Mouse (Mus musculus): ENCODE data around the gene Sphk1. TPM values are rescaled to one million over a fixed set of nuclear protein-coding genes. Genes with fewer than 3 reads are reported as not detected.
A peak's percentile ranks its signal among the peaks of the same experiment; 100 is the strongest.

The Sphk1 gene
- total and polyA plus RNA-seq, 3 experiments = 53.5 to 127 TPM; not detected in 1

DNA sequence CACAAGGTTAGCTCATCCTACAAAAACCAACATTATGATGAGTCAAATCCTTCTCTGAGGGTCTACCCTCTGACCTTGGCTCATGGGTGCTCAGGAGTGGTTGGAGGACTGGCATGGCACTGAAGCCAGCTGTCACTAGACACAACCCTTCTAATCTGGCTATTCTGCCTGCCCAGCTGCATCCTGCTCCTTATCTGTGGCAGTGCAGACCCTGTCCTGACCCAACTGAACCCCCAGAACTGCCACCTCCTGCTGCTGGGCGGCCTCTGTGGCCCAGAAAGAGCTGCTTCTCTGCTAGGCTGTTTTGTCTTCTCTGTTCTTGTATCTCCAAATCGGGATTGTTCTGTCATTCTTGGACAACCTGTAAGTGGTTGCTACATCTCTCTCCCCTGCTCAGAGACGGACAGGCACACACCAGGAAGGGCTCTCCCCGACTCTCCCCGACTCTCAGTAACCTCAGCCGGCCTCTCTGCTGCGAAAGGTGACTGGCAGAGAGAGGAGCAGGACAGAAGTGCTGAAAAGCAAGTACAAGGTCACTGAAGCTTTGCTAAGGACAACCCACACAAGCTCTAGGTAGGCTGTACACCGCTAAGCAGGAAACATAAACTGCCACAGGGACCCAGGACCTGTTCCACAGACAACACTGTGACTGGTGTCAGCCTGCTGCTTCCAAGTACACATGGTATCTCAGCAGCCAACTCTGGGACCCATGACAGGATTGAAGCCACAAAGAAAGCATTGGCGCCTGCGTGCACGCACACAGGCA, 18.7 kb downstream of the Sphk1 start:
- no peak overlapping the region for H3K9ac ChIP-seq (ENCODE audit: control insufficient read depth, low read depth, low read length, poor library complexity, severe bottlenecking)
- peaks cover 5% of the 10 kb centered on the region; the same call in 1 of the 2 replicates for H3K79me2 ChIP-seq (ENCODE audit: control insufficient read depth, insufficient read depth, low read length, poor library complexity)
- no peak for TF ChIP-seq RCOR1 (IDR thresholded peaks at IDR 0.05; ENCODE audit: low read depth, low read length)
- peak; percentile 77 to 89; a peak in 3 of 4 replicates for TF ChIP-seq EP300 (IDR thresholded peaks at IDR 0.05; ENCODE audit: low read depth in 1 of 2, low read length in 2 of 2)
- TF ChIP-seq TCF12 (IDR thresholded peaks at IDR 0.05; ENCODE audit: low read depth, low read length) = peak; percentile 91
- no peak for TF ChIP-seq CHD2 (IDR thresholded peaks at IDR 0.05; ENCODE audit: low read length)
- no peak for TF ChIP-seq ZC3H11A (IDR thresholded peaks at IDR 0.05; ENCODE audit: low read depth, low read length)
- TF ChIP-seq TAL1 (IDR thresholded peaks at IDR 0.05; ENCODE audit: low read length) = peak; percentile 93
- no peak for TF ChIP-seq CHD1 (IDR thresholded peaks at IDR 0.05; ENCODE audit: low read depth, low read length)
- TF ChIP-seq ETS1 (IDR thresholded peaks at IDR 0.05; ENCODE audit: low read depth, low read length) = peak; percentile 82
- peak; percentile 77 for TF ChIP-seq GATA1 (IDR thresholded peaks at IDR 0.05; ENCODE audit: low read depth, low read length)
- peaks cover 2 to 10% of the 10 kb centered on the region in 2 experiments; a peak in 3 of 4 replicates for H3K36me3 ChIP-seq (ENCODE audit: control insufficient read depth in 1 of 2, insufficient read depth in 2 of 2, low read length in 2 of 2)
- H3K4me3 ChIP-seq (ENCODE audit: control insufficient read depth in 1 of 2, insufficient read depth in 1 of 2, low read depth in 2 of 2, low read length in 2 of 2) = no peak overlapping the region
- peak; percentile 47 for DNase-seq (ENCODE audit: low read depth, low spot score)
- peak overlapping the region; percentile 15; the same call in 1 of the 2 replicates for H3K27ac ChIP-seq (ENCODE audit: control insufficient read depth, low read depth, low read length)
- no peaks in the 10 kb centered on the region for H3K9me3 ChIP-seq (replicated peaks; ENCODE audit: insufficient read depth, low read length)
- H3K4me1 ChIP-seq (ENCODE audit: control insufficient read depth in 1 of 2, insufficient read depth in 2 of 2, low read length in 2 of 2) = peaks cover 8 to 19% of the 10 kb centered on the region in 2 experiments; a peak in 3 of 4 replicates
- H3K27me3 ChIP-seq (ENCODE audit: control insufficient read depth in 1 of 2, insufficient read depth in 2 of 2, low read length in 2 of 2) = no peaks in the 10 kb centered on the region

DNA sequence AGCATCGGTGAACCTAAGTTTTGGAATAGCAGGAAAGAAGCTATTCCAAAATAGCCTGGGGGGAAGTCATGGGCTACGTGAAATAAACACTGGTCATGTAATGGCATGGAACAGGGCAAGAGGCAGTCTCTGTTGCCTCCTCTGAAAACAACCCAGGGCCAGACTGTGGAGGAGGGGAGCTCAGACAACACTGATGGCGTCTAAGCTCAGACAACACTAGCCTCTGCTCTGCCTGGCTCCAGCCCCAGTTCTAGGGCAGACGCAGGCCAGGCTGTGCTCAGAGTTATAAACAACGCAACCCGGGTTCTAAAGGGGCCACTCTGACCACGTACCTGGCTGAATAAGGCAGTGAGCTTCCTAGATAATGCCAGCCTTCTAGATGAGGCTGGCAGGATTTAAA, 20.0 kb downstream of the Sphk1 start:
- H3K27ac ChIP-seq (ENCODE audit: control insufficient read depth, low read depth, low read length) = no peak overlapping the region
- H3K9me3 ChIP-seq (replicated peaks; ENCODE audit: insufficient read depth, low read length) = no peaks in the 10 kb centered on the region
- H3K79me2 ChIP-seq (ENCODE audit: control insufficient read depth, insufficient read depth, low read length, poor library complexity) = peaks cover 8% of the 10 kb centered on the region
- no peak for DNase-seq (ENCODE audit: low read depth, low spot score)
- H3K36me3 ChIP-seq (ENCODE audit: control insufficient read depth in 1 of 2, insufficient read depth in 2 of 2, low read length in 2 of 2) = peaks cover 2 to 10% of the 10 kb centered on the region in 2 experiments; a peak in 3 of 4 replicates
- no peak overlapping the region for H3K9ac ChIP-seq (ENCODE audit: control insufficient read depth, low read depth, low read length, poor library complexity, severe bottlenecking)
- no peak overlapping the region for H3K4me3 ChIP-seq (ENCODE audit: control insufficient read depth in 1 of 2, insufficient read depth in 1 of 2, low read depth in 2 of 2, low read length in 2 of 2)
- TF ChIP-seq ELF1 (IDR thresholded peaks at IDR 0.05; ENCODE audit: low read depth, low read length) (no peak), USF1 (IDR thresholded peaks at IDR 0.05; ENCODE audit: low read depth, low read length) (no peak), POLR2AphosphoS2 (IDR thresholded peaks at IDR 0.05; ENCODE audit: low read length) (no peak), CHD1 (IDR thresholded peaks at IDR 0.05; ENCODE audit: low read depth, low read length) (no peak), E2F4 (IDR thresholded peaks at IDR 0.05; ENCODE audit: borderline replicate concordance, low read depth, low read length) (no peak), POLR2A (IDR thresholded peaks at IDR 0.05; ENCODE audit: control insufficient read depth in 1 of 2, insufficient read depth in 1 of 2, low read depth in 1 of 2, low read length in 2 of 2, poor library complexity in 1 of 2) (no peak), ETS1 (IDR thresholded peaks at IDR 0.05; ENCODE audit: low read depth, low read length) (no peak), GATA1 (IDR thresholded peaks at IDR 0.05; ENCODE audit: low read depth, low read length) (no peak), RAD21 (IDR thresholded peaks at IDR 0.05; ENCODE audit: low read depth, low read length) (no peak), GABPA (IDR thresholded peaks at IDR 0.05; ENCODE audit: low read depth, low read length) (no peak), SMC3 (IDR thresholded peaks at IDR 0.05; ENCODE audit: low read depth, low read length) (no peak), HCFC1 (IDR thresholded peaks at IDR 0.05; ENCODE audit: low read depth, low read length) (no peak), USF2 (IDR thresholded peaks at IDR 0.05; ENCODE audit: borderline replicate concordance in 1 of 2, insufficient read depth in 1 of 2, low read depth in 1 of 2, low read length in 2 of 2) (no peak), ZNF384 (IDR thresholded peaks at IDR 0.05; ENCODE audit: low read depth, low read length) (no peak), JUND (IDR thresholded peaks at IDR 0.05; ENCODE audit: low read depth, low read length) (no peak), NRF1 (IDR thresholded peaks at IDR 0.05; ENCODE audit: insufficient read depth, low read depth, low read length, poor library complexity, severe bottlenecking) (no peak), CTCF (IDR thresholded peaks at IDR 0.05 in 2 of 3, conservative IDR thresholded peaks at IDR 0.05 in 1 of 3; ENCODE audit: control insufficient read depth in 1 of 3, insufficient read depth in 1 of 3, low read depth in 2 of 3, low read length in 3 of 3, poor library complexity in 1 of 3, severe bottlenecking in 1 of 3) (no peak)
- H3K27me3 ChIP-seq (ENCODE audit: control insufficient read depth in 1 of 2, insufficient read depth in 2 of 2, low read length in 2 of 2) = no peaks in the 10 kb centered on the region
- H3K4me1 ChIP-seq (ENCODE audit: control insufficient read depth in 1 of 2, insufficient read depth in 2 of 2, low read length in 2 of 2) = peaks cover 8 to 19% of the 10 kb centered on the region in 2 experiments; a peak in 3 of 4 replicates
